Mouse (Mus musculus) stomach, embryonic 14.5 days (tissue): ENCODE measurements around the gene Sh2d3c. TPM values are rescaled to one million over a fixed set of nuclear protein-coding genes. Genes with fewer than 3 reads are reported as not detected.

Experiments
- ATAC-seq: fragments of 200-750 bp; cut with Nextera tagmentation; 2 replicates; pipeline ENCODE4 v1.8.0; 2017; ENCODE audit warnings: low read depth, moderate TSS enrichment; ENCODE audit not compliant: insufficient number of reproducible peaks, insufficient read depth, low FRiP score
- H3K27ac ChIP-seq: fragments of 300-500 bp; sonication (generic); 2 replicates; pipeline ENCODE4 v1.5.1; 2014; ENCODE audit warnings: mild to moderate bottlenecking, low read length, moderate library complexity, mixed read lengths
- H3K27me3 ChIP-seq: fragments of 300-500 bp; sonication (generic); 2 replicates; pipeline ENCODE4 v1.6.1; 2014; ENCODE audit warnings: low read length, control low read depth, mixed read lengths; ENCODE audit not compliant: control insufficient read depth, insufficient read depth
- H3K36me3 ChIP-seq: fragments of 300-500 bp; sonication (generic); 2 replicates; pipeline ENCODE4 v1.6.1; 2014; ENCODE audit warnings: mild to moderate bottlenecking, control low read depth, low read length, moderate library complexity, mixed read lengths; ENCODE audit not compliant: control insufficient read depth, insufficient read depth
- H3K4me1 ChIP-seq: fragments of 300-500 bp; sonication (generic); 2 replicates; pipeline ENCODE4 v1.6.1; 2014; ENCODE audit warnings: low read length, control low read depth, mixed read lengths; ENCODE audit not compliant: control insufficient read depth, insufficient read depth
- H3K4me2 ChIP-seq: fragments of 300-500 bp; sonication (generic); replicated peaks from 2 replicates; pipeline ENCODE4 v1.6.1; 2014; ENCODE audit warnings: low read depth, low read length, control low read depth
- H3K4me3 ChIP-seq: fragments of 300-500 bp; sonication (generic); 2 replicates; pipeline ENCODE4 v1.5.1; 2014; ENCODE audit warnings: low read depth, low read length, control low read depth
- H3K9ac ChIP-seq: fragments of 300-500 bp; sonication (generic); replicated peaks from 2 replicates; pipeline ENCODE4 v1.6.1; 2014; ENCODE audit warnings: low read depth, mild to moderate bottlenecking, control low read depth, low read length, moderate library complexity, mixed read lengths
- H3K9me3 ChIP-seq: fragments of 300-500 bp; sonication (generic); 2 replicates; pipeline ENCODE4 v1.6.1; 2016; ENCODE audit warnings: low read depth, low read length, control low read depth; ENCODE audit not compliant: control insufficient read depth
- WGBS: fragments of 180-500 bp; shearing (Covaris S2); extraction: QIAGEN DNeasy Blood & Tissue Kit; methylation state at CpG from one replicate; pipeline ENCODE4 v1.1.7; 2014; 5-methylcytosine and 5-hydroxymethylcytosine counted together
- polyA plus RNA-seq: library from polyadenylated mRNA; unstranded; fragments of >200 nt; fragmentation: Nextera tagmentation; extraction: Ambion mirVana; gene quantifications from 2 replicates; pipeline ENCODE4 v1.2.1, GENCODE M21; 2014

Gene Sh2d3c
- polyA plus RNA-seq, 1 experiment from 2014 or later = 28.4 TPM

GRCm38 (mm10) chr2:32712586-32712933 lies 8.3 kb upstream of the Sh2d3c start:
- under 1% methylated on average over 37 of the region's 44 CpGs for WGBS
- Histone ChIP-seq H3K27me3 (no peaks in the 10 kb centered on the region), H3K4me2 (peak overlapping the region; percentile 52), H3K27ac (peak overlapping the region; percentile 98), H3K9me3 (no peaks in the 10 kb centered on the region), H3K4me3 (peak overlapping the region; percentile 80), H3K4me1 (peaks cover 18% of the 10 kb centered on the region), H3K36me3 (peaks cover 24% of the 10 kb centered on the region), H3K9ac (peak overlapping the region; percentile 72)
- peak; percentile 89 for ATAC-seq

GRCm38 (mm10) chr2:32712934-32713817 lies 7.7 kb upstream of the Sh2d3c start, which contains the start of gene Cdk9:
TSS of gene Cdk9 (minus strand) at chr2:32713076.
- Histone ChIP-seq H3K27me3 (no peaks in the 10 kb centered on the region), H3K27ac (peak within 1 kb of the TSS; percentile 98), H3K36me3 (peaks cover 18% of the 10 kb centered on the region), H3K4me1 (peaks cover 18% of the 10 kb centered on the region), H3K4me3 (peak within 1 kb of the TSS; percentile 80), H3K4me2 (peak within 1 kb of the TSS; percentile 52), H3K9ac (peak within 1 kb of the TSS; percentile 72), H3K9me3 (no peaks in the 10 kb centered on the region)
- WGBS = 0% methylated on average over 39 of the region's 79 CpGs
- ATAC-seq = peak; percentile 85

GRCm38 (mm10) chr2:32714117-32714986 lies 6.5 kb upstream of the Sh2d3c start:
- no peak for ATAC-seq
- H3K27me3 ChIP-seq = no peaks in the 10 kb centered on the region
- peak overlapping the region; percentile 98; the same call in 1 of the 2 replicates for H3K27ac ChIP-seq
- 0 out of 2 replicates have a peak overlapping the region, but pooled peaks have one; percentile 43 for H3K4me2 ChIP-seq
- H3K36me3 ChIP-seq = peaks cover 10% of the 10 kb centered on the region
- H3K9ac ChIP-seq = no peak overlapping the region
- peaks cover 18% of the 10 kb centered on the region for H3K4me1 ChIP-seq
- 47% methylated on average over 11 of the region's 11 CpGs for WGBS
- H3K4me3 ChIP-seq = no peak overlapping the region
- H3K9me3 ChIP-seq = no peaks in the 10 kb centered on the region

GRCm38 (mm10) chr2:32714987-32715425 lies 5.8 kb upstream of the Sh2d3c start:
- Histone ChIP-seq H3K9me3 (no peaks in the 10 kb centered on the region), H3K27ac (peak overlapping the region; percentile 4; the same call in 1 of the 2 replicates), H3K4me2 (no peak overlapping the region), H3K9ac (no peak overlapping the region), H3K36me3 (peaks cover 3% of the 10 kb centered on the region; the same call in 1 of the 2 replicates), H3K4me1 (peaks cover 18% of the 10 kb centered on the region), H3K27me3 (no peaks in the 10 kb centered on the region), H3K4me3 (no peak overlapping the region)
- no peak for ATAC-seq
- 55% methylated on average over 4 of the region's 4 CpGs for WGBS

- Histone ChIP-seq H3K27ac (no peak overlapping the region), H3K9ac (no peak overlapping the region), H3K4me1 (peaks cover 33% of the 10 kb centered on the region), H3K36me3 (no peaks in the 10 kb centered on the region), H3K4me2 (no peak overlapping the region), H3K9me3 (no peaks in the 10 kb centered on the region), H3K27me3 (no peaks in the 10 kb centered on the region), H3K4me3 (no peak overlapping the region)
- no peak for ATAC-seq
- 57% methylated on average over 9 of the region's 9 CpGs for WGBS
Measured at GRCm38 (mm10) chr2:32718761-32719160, 2.1 kb upstream of the Sh2d3c start.

- no peak overlapping the region for H3K4me3 ChIP-seq
- no peak overlapping the region for H3K4me2 ChIP-seq
- H3K36me3 ChIP-seq = no peaks in the 10 kb centered on the region; the same call in 1 of the 2 replicates
- H3K27ac ChIP-seq = no peak overlapping the region
- no peak overlapping the region for H3K9ac ChIP-seq
- ATAC-seq = no peak
- no peaks in the 10 kb centered on the region for H3K27me3 ChIP-seq
- no peaks in the 10 kb centered on the region for H3K9me3 ChIP-seq
- WGBS = 89% methylated on average over 3 of the region's 3 CpGs
- H3K4me1 ChIP-seq = peaks cover 22% of the 10 kb centered on the region
Measured at GRCm38 (mm10) chr2:32720053-32720452, 802 bp upstream of the Sh2d3c start.

- no peaks in the 10 kb centered on the region; the same call in 1 of the 2 replicates for H3K36me3 ChIP-seq
- H3K4me2 ChIP-seq = peak overlapping the region; percentile 29
- no peaks in the 10 kb centered on the region for H3K9me3 ChIP-seq
- H3K9ac ChIP-seq = no peak overlapping the region
- no peak for ATAC-seq
- H3K27ac ChIP-seq = no peak overlapping the region
- peak overlapping the region; percentile 19 for H3K4me3 ChIP-seq
- whole genome bisulfite sequencing = 33% methylated on average over 6 of the region's 6 CpGs
- H3K4me1 ChIP-seq = peaks cover 22% of the 10 kb centered on the region
- H3K27me3 ChIP-seq = no peaks in the 10 kb centered on the region
Measured at GRCm38 (mm10) chr2:32722046-32722445, 1.2 kb downstream of the Sh2d3c start.

- H3K9me3 ChIP-seq = no peaks in the 10 kb centered on the region
- peak overlapping the region; percentile 29; the same call in 1 of the 2 replicates for H3K4me2 ChIP-seq
- no peaks in the 10 kb centered on the region for H3K27me3 ChIP-seq
- 0 out of 2 replicates have a peak overlapping the region, but pooled peaks have one; percentile 19 for H3K4me3 ChIP-seq
- no peak for ATAC-seq
- no peak overlapping the region for H3K9ac ChIP-seq
- WGBS = 47% methylated on average over 3 of the region's 3 CpGs
- no peak overlapping the region for H3K27ac ChIP-seq
- H3K4me1 ChIP-seq = peaks cover 22% of the 10 kb centered on the region
- no peaks in the 10 kb centered on the region; the same call in 1 of the 2 replicates for H3K36me3 ChIP-seq
Measured at GRCm38 (mm10) chr2:32722581-32722980, 1.7 kb downstream of the Sh2d3c start.
